In the genomic region with DNA sequence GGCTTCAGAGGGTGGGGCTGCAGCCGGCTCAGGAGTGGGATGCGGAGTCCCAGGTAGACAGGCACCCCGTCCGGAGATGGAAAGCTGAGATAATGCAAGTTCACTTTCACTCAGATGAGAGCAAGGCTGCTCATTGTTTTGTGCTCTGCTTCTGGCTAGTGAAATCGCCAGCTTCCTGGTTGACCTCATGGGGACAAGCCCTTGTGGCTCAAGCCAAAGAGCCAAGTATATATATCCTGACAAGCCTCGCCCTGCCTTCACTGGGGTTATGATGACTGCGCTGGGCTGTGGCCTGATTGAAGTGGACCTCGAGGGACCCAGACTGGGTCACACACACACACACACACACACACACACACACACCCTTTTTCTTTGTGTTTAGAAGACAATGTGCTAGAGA, we compare ENCODE assay signal across 11 mouse cellular contexts. TPM values are rescaled to one million over a fixed set of nuclear protein-coding genes. Genes with fewer than 3 reads are reported as not detected.
DNase-seq lines count a peak whose midpoint lies in the region; ATAC-seq and TF ChIP-seq lines count a peak whose summit lies in the region.
"Had no signal": no experiment of that assay in that cellular context is flagged by ENCODE, and none has a peak within 500 bp of the region (broad histone marks: within the 10 kb centered on the region; RNA-seq: fewer than 3 reads in every experiment).

No protein-coding gene starts in this region.

- H3K36me3 ChIP-seq in forebrain, embryonic 10.5 days (replicated peaks) = peaks cover 28% of the 10 kb centered on the region
- peaks cover 5% of the 10 kb centered on the region; the same call in 1 of the 2 replicates for H3K36me3 ChIP-seq in forebrain, embryonic 16.5 days (ENCODE audit: control insufficient read depth, insufficient read depth)
- H3K36me3 ChIP-seq in liver, adult 2 months (ENCODE audit: control insufficient read depth, insufficient read depth, low read length) = peaks cover 3% of the 10 kb centered on the region; the same call in 1 of the 2 replicates
- H3K36me3 ChIP-seq in liver, embryonic 11.5 days (ENCODE audit: control insufficient read depth, insufficient read depth, low read length) = peaks cover 7% of the 10 kb centered on the region

- no peak overlapping the region for H3K4me2 ChIP-seq in forebrain, embryonic 16.5 days (ENCODE audit: low read length)
- no peak overlapping the region for H3K4me2 ChIP-seq in liver, embryonic 11.5 days
- H3K4me2 ChIP-seq: kidney, embryonic 15.5 days had no signal

- TF ChIP-seq POLR2A in liver, adult 2 months (IDR thresholded peaks at IDR 0.05; ENCODE audit: extremely low read depth, insufficient read depth, low read length) = no peak

- TF ChIP-seq CTCF in liver, adult 2 months (IDR thresholded peaks at IDR 0.05; ENCODE audit: low read depth, low read length) = no peak

- WGBS in forebrain, embryonic 10.5 days = 90% methylated on average over 8 of the region's 8 CpGs
- WGBS in forebrain, embryonic 16.5 days = 89% methylated on average over 8 of the region's 8 CpGs
- 70% methylated on average over 8 of the region's 8 CpGs for WGBS in liver, adult 2 months
- WGBS in liver, embryonic 11.5 days = 77% methylated on average over 8 of the region's 8 CpGs

- no peaks in the 10 kb centered on the region for H3K9me3 ChIP-seq in forebrain, embryonic 10.5 days
- no peaks in the 10 kb centered on the region for H3K9me3 ChIP-seq in forebrain, embryonic 16.5 days (ENCODE audit: control insufficient read depth, low read length)
- H3K9me3 ChIP-seq in liver, embryonic 11.5 days (ENCODE audit: control insufficient read depth, low read length) = no peaks in the 10 kb centered on the region
- H3K9me3 ChIP-seq: kidney, embryonic 15.5 days had no signal

- no peak overlapping the region for H3K9ac ChIP-seq in forebrain, embryonic 16.5 days (replicated peaks; ENCODE audit: low read depth, low read length)
- H3K9ac ChIP-seq in liver, adult 2 months (ENCODE audit: low read depth, low read length) = no peak overlapping the region
- no peak overlapping the region for H3K9ac ChIP-seq in liver, embryonic 11.5 days (ENCODE audit: low read depth, low read length)
- H3K9ac ChIP-seq: kidney, embryonic 15.5 days had no signal

- H3K4me1 ChIP-seq in forebrain, embryonic 10.5 days = peaks cover 66% of the 10 kb centered on the region
- H3K4me1 ChIP-seq in forebrain, embryonic 16.5 days (replicated peaks; ENCODE audit: control insufficient read depth, insufficient read depth, low read length) = peaks cover 38% of the 10 kb centered on the region
- peaks cover 66% of the 10 kb centered on the region for H3K4me1 ChIP-seq in liver, adult 2 months (ENCODE audit: control insufficient read depth, insufficient read depth, low read length)
- peaks cover 43% of the 10 kb centered on the region for H3K4me1 ChIP-seq in liver, embryonic 11.5 days (replicated peaks; ENCODE audit: control insufficient read depth, insufficient read depth, low read length)

- H3K27me3 ChIP-seq in forebrain, embryonic 10.5 days (ENCODE audit: poor library complexity, severe bottlenecking) = no peaks in the 10 kb centered on the region
- H3K27me3 ChIP-seq in forebrain, embryonic 16.5 days (replicated peaks; ENCODE audit: control insufficient read depth, insufficient read depth, low read length) = no peaks in the 10 kb centered on the region
- no peaks in the 10 kb centered on the region for H3K27me3 ChIP-seq in liver, adult 2 months (ENCODE audit: control insufficient read depth, insufficient read depth, low read length)
- H3K27me3 ChIP-seq in liver, embryonic 11.5 days (replicated peaks; ENCODE audit: control insufficient read depth, insufficient read depth, low read length) = no peaks in the 10 kb centered on the region
- H3K27me3 ChIP-seq: kidney, embryonic 15.5 days had no signal

- H3K79me2 ChIP-seq in liver, adult 2 months (ENCODE audit: control insufficient read depth, insufficient read depth, low read length) = peaks cover 22% of the 10 kb centered on the region; the same call in 1 of the 2 replicates

- DNase-seq in forebrain, embryonic 10.5 days (ENCODE audit: extremely low spot score, low spot score) = no peak
- DNase-seq in liver, adult 2 months (ENCODE audit: extremely low read depth, low read depth, low spot score) = no peak
- DNase-seq in liver, embryonic 11.5 days (ENCODE audit: low spot score) = no peak
- peak; percentile 83 to 90 for DNase-seq in heart, adult 9 months (ENCODE audit: low spot score in 2 of 2)
- peak; percentile 71 for DNase-seq in lung, postnatal 36 days
- no peak for DNase-seq in adrenal gland, postnatal 25 days
- no peak for DNase-seq in testis, postnatal 14 days (ENCODE audit: low spot score)
- DNase-seq: adrenal gland, postnatal 14 days; cerebellum, postnatal 14 days had no signal

- H3K4me3 ChIP-seq in forebrain, embryonic 10.5 days = no peak overlapping the region
- no peak overlapping the region for H3K4me3 ChIP-seq in forebrain, embryonic 16.5 days (replicated peaks; ENCODE audit: low read length)
- H3K4me3 ChIP-seq in liver, adult 2 months (ENCODE audit: insufficient read depth, low read depth, low read length) = no peak overlapping the region
- H3K4me3 ChIP-seq in liver, embryonic 11.5 days (ENCODE audit: low read depth, low read length) = no peak overlapping the region
- H3K4me3 ChIP-seq: kidney, embryonic 15.5 days had no signal

- no peak for ATAC-seq in forebrain, embryonic 16.5 days
- no peak for ATAC-seq in liver, embryonic 11.5 days (replicated peaks; ENCODE audit: low FRiP score)

- H3K27ac ChIP-seq in forebrain, embryonic 10.5 days = peak overlapping the region; percentile 44; the same call in 1 of the 2 replicates
- H3K27ac ChIP-seq in forebrain, embryonic 16.5 days (ENCODE audit: low read length) = no peak overlapping the region
- peak overlapping the region; percentile 54 for H3K27ac ChIP-seq in liver, adult 2 months (replicated peaks; ENCODE audit: insufficient read depth, low read depth, low read length)
- no peak overlapping the region for H3K27ac ChIP-seq in liver, embryonic 11.5 days (ENCODE audit: low read depth, low read length)
- H3K27ac ChIP-seq: kidney, embryonic 15.5 days had no signal

RNA-seq across cellular contexts. Expression of a gene that starts 31.2 kb away (rescaled TPM):
- 42.4 and 47.0 TPM in 2 replicates for polyA plus RNA-seq in forebrain, embryonic 10.5 days (2016; fragmentation: Nextera tagmentation; extraction: Ambion mirVana)
- polyA plus RNA-seq in forebrain, embryonic 16.5 days (2015; fragmentation: Nextera tagmentation; extraction: Ambion mirVana) = 98.6 and 107 TPM in 2 replicates
- total RNA-seq in liver, adult 2 months (2014; rRNA removed) = 34.8 and 66.5 TPM in 2 replicates
- polyA plus RNA-seq in liver, adult 2 months (2012; rRNA removed) = 89.0 and 96.5 TPM in 2 replicates
- polyA plus RNA-seq in liver, embryonic 11.5 days (2014; fragmentation: Nextera tagmentation; extraction: Ambion mirVana) = 30.3 and 33.2 TPM in 2 replicates
- 598 and 906 TPM in 2 replicates for total RNA-seq in adrenal gland, postnatal 25 days (2021)

Comparison
In these comparisons a context has a peak if more than half of its experiments do, and no peak if none do; other contexts are left out.
1. H3K27ac ChIP-seq: peak in forebrain, embryonic 10.5 days (single experiment) and liver, adult 2 months (single experiment); none in forebrain, embryonic 16.5 days (single experiment) and liver, embryonic 11.5 days (single experiment).
2. DNase-seq: peak in heart, adult 9 months (2 of 2) and lung, postnatal 36 days (single experiment); none in forebrain, embryonic 10.5 days (single experiment), liver, adult 2 months (single experiment), liver, embryonic 11.5 days (single experiment), adrenal gland, postnatal 25 days (single experiment) and testis, postnatal 14 days (single experiment).